Mouse (Mus musculus): Measurements from ENCODE around the gene Polr2f. TPM values are rescaled to one million over a fixed set of nuclear protein-coding genes. Genes with fewer than 3 reads are reported as not detected.

The Polr2f gene
- polyA plus RNA-seq, 1 experiment from 2014 or later, result 299 TPM

- H3K4me3 ChIP-seq (ENCODE audit: control insufficient read depth in 1 of 2, insufficient read depth in 1 of 2, low read depth in 1 of 2, low read length in 2 of 2), result no peak overlapping the region
- peak overlapping the region in 1 of 2 experiments; percentile 91; a peak in 2 of 4 replicates for H3K27ac ChIP-seq (replicated peaks in 1 of 2; ENCODE audit: control insufficient read depth in 1 of 2, insufficient read depth in 1 of 2, low read depth in 2 of 2, low read length in 2 of 2)
- WGBS, result 86% methylated on average over 4 of the region's 4 CpGs
- no peaks in the 10 kb centered on the region for H3K27me3 ChIP-seq (ENCODE audit: control insufficient read depth, insufficient read depth, low read length)
- peaks cover 99% of the 10 kb centered on the region for H3K36me3 ChIP-seq (ENCODE audit: control insufficient read depth, insufficient read depth, low read length)
- no peaks in the 10 kb centered on the region for H3K9me3 ChIP-seq (ENCODE audit: control insufficient read depth, low read length)
- no peak for ATAC-seq (ENCODE audit: insufficient number of reproducible peaks, insufficient read depth, low FRiP score, low read depth)
- peaks cover 12 to 19% of the 10 kb centered on the region in 2 experiments for H3K4me1 ChIP-seq (ENCODE audit: control insufficient read depth in 2 of 2, insufficient read depth in 2 of 2, low read length in 2 of 2)
- H3K9ac ChIP-seq (ENCODE audit: low read length), result peak overlapping the region; percentile 21; the same call in 1 of the 2 replicates
- no peak overlapping the region for H3K4me2 ChIP-seq (ENCODE audit: low read length)
Measured at GRCm38 (mm10) chr15:79122119-79122518, 18.7 kb upstream of the Polr2f start.

- ATAC-seq (ENCODE audit: insufficient number of reproducible peaks, insufficient read depth, low FRiP score, low read depth), result no peak
- no peak overlapping the region for H3K4me3 ChIP-seq (ENCODE audit: control insufficient read depth in 1 of 2, insufficient read depth in 1 of 2, low read depth in 1 of 2, low read length in 2 of 2)
- H3K4me2 ChIP-seq (ENCODE audit: low read length), result no peak overlapping the region
- H3K9me3 ChIP-seq (ENCODE audit: control insufficient read depth, low read length), result no peaks in the 10 kb centered on the region
- peaks cover 12 to 19% of the 10 kb centered on the region in 2 experiments for H3K4me1 ChIP-seq (ENCODE audit: control insufficient read depth in 2 of 2, insufficient read depth in 2 of 2, low read length in 2 of 2)
- 84% methylated on average over 13 of the region's 13 CpGs for WGBS
- H3K36me3 ChIP-seq (ENCODE audit: control insufficient read depth, insufficient read depth, low read length), result peaks cover 99% of the 10 kb centered on the region
- no peaks in the 10 kb centered on the region for H3K27me3 ChIP-seq (ENCODE audit: control insufficient read depth, insufficient read depth, low read length)
- H3K9ac ChIP-seq (ENCODE audit: low read length), result peak overlapping the region; percentile 21; the same call in 1 of the 2 replicates
- peak overlapping the region; percentile 88 to 91 for H3K27ac ChIP-seq (replicated peaks in 1 of 2; ENCODE audit: control insufficient read depth in 1 of 2, insufficient read depth in 1 of 2, low read depth in 2 of 2, low read length in 2 of 2)
Measured at GRCm38 (mm10) chr15:79122546-79122945, 18.3 kb upstream of the Polr2f start.

GRCm38 (mm10) chr15:79123751-79124150 lies 17.1 kb upstream of the Polr2f start:
- Histone ChIP-seq H3K9ac (ENCODE audit: low read length) (peak overlapping the region; percentile 58; the same call in 1 of the 2 replicates), H3K27ac (replicated peaks in 1 of 2; ENCODE audit: control insufficient read depth in 1 of 2, insufficient read depth in 1 of 2, low read depth in 2 of 2, low read length in 2 of 2) (peak overlapping the region; percentile 88 to 91), H3K27me3 (ENCODE audit: control insufficient read depth, insufficient read depth, low read length) (no peaks in the 10 kb centered on the region), H3K4me2 (ENCODE audit: low read length) (no peak overlapping the region), H3K4me1 (ENCODE audit: control insufficient read depth in 2 of 2, insufficient read depth in 2 of 2, low read length in 2 of 2) (peaks cover 12 to 19% of the 10 kb centered on the region in 2 experiments), H3K4me3 (ENCODE audit: control insufficient read depth in 1 of 2, insufficient read depth in 1 of 2, low read depth in 1 of 2, low read length in 2 of 2) (no peak overlapping the region), H3K9me3 (ENCODE audit: control insufficient read depth, low read length) (no peaks in the 10 kb centered on the region), H3K36me3 (ENCODE audit: control insufficient read depth, insufficient read depth, low read length) (peaks cover 99% of the 10 kb centered on the region)
- WGBS, result 32% methylated on average over 6 of the region's 6 CpGs
- ATAC-seq (ENCODE audit: insufficient number of reproducible peaks, insufficient read depth, low FRiP score, low read depth), result peak; percentile 75

- no peak for ATAC-seq (ENCODE audit: insufficient number of reproducible peaks, insufficient read depth, low FRiP score, low read depth)
- no peaks in the 10 kb centered on the region for H3K9me3 ChIP-seq (ENCODE audit: control insufficient read depth, low read length)
- peak overlapping the region; percentile 83 to 91 for H3K27ac ChIP-seq (replicated peaks in 1 of 2; ENCODE audit: control insufficient read depth in 1 of 2, insufficient read depth in 1 of 2, low read depth in 2 of 2, low read length in 2 of 2)
- no peak overlapping the region for H3K4me2 ChIP-seq (ENCODE audit: low read length)
- 71% methylated on average over 10 of the region's 10 CpGs for WGBS
- H3K36me3 ChIP-seq (ENCODE audit: control insufficient read depth, insufficient read depth, low read length), result peaks cover 98% of the 10 kb centered on the region
- no peak overlapping the region for H3K4me3 ChIP-seq (ENCODE audit: control insufficient read depth in 1 of 2, insufficient read depth in 1 of 2, low read depth in 1 of 2, low read length in 2 of 2)
- peak overlapping the region; percentile 58 for H3K9ac ChIP-seq (ENCODE audit: low read length)
- H3K4me1 ChIP-seq (ENCODE audit: control insufficient read depth in 2 of 2, insufficient read depth in 2 of 2, low read length in 2 of 2), result peaks cover 12 to 19% of the 10 kb centered on the region in 2 experiments
- no peaks in the 10 kb centered on the region for H3K27me3 ChIP-seq (ENCODE audit: control insufficient read depth, insufficient read depth, low read length)
Measured at GRCm38 (mm10) chr15:79124331-79124875, 16.4 kb upstream of the Polr2f start.

- Histone ChIP-seq H3K27ac (replicated peaks in 1 of 2; ENCODE audit: control insufficient read depth in 1 of 2, insufficient read depth in 1 of 2, low read depth in 2 of 2, low read length in 2 of 2) (no peak overlapping the region), H3K36me3 (ENCODE audit: control insufficient read depth, insufficient read depth, low read length) (peaks cover 98% of the 10 kb centered on the region), H3K27me3 (ENCODE audit: control insufficient read depth, insufficient read depth, low read length) (no peaks in the 10 kb centered on the region), H3K4me2 (ENCODE audit: low read length) (no peak overlapping the region), H3K4me3 (ENCODE audit: control insufficient read depth in 1 of 2, insufficient read depth in 1 of 2, low read depth in 1 of 2, low read length in 2 of 2) (no peak overlapping the region), H3K9me3 (ENCODE audit: control insufficient read depth, low read length) (no peaks in the 10 kb centered on the region), H3K9ac (ENCODE audit: low read length) (no peak overlapping the region), H3K4me1 (ENCODE audit: control insufficient read depth in 2 of 2, insufficient read depth in 2 of 2, low read length in 2 of 2) (peaks cover 18 to 19% of the 10 kb centered on the region in 2 experiments)
- ATAC-seq (ENCODE audit: insufficient number of reproducible peaks, insufficient read depth, low FRiP score, low read depth), result no peak
- WGBS, result 81% methylated on average over 13 of the region's 13 CpGs
Measured at GRCm38 (mm10) chr15:79126217-79126932, 14.4 kb upstream of the Polr2f start.

GRCm38 (mm10) chr15:79127101-79127500 lies 13.7 kb upstream of the Polr2f start:
- Histone ChIP-seq H3K4me2 (ENCODE audit: low read length) (no peak overlapping the region), H3K9me3 (ENCODE audit: control insufficient read depth, low read length) (no peaks in the 10 kb centered on the region), H3K4me1 (ENCODE audit: control insufficient read depth in 2 of 2, insufficient read depth in 2 of 2, low read length in 2 of 2) (peaks cover 18 to 19% of the 10 kb centered on the region in 2 experiments), H3K4me3 (ENCODE audit: control insufficient read depth in 1 of 2, insufficient read depth in 1 of 2, low read depth in 1 of 2, low read length in 2 of 2) (no peak overlapping the region), H3K27ac (replicated peaks in 1 of 2; ENCODE audit: control insufficient read depth in 1 of 2, insufficient read depth in 1 of 2, low read depth in 2 of 2, low read length in 2 of 2) (no peak overlapping the region), H3K36me3 (ENCODE audit: control insufficient read depth, insufficient read depth, low read length) (peaks cover 98% of the 10 kb centered on the region), H3K9ac (ENCODE audit: low read length) (no peak overlapping the region), H3K27me3 (ENCODE audit: control insufficient read depth, insufficient read depth, low read length) (no peaks in the 10 kb centered on the region)
- no peak for ATAC-seq (ENCODE audit: insufficient number of reproducible peaks, insufficient read depth, low FRiP score, low read depth)
- 93% methylated on average over 12 of the region's 12 CpGs for WGBS

- Histone ChIP-seq H3K27me3 (ENCODE audit: control insufficient read depth, insufficient read depth, low read length) (no peaks in the 10 kb centered on the region), H3K4me1 (ENCODE audit: control insufficient read depth in 2 of 2, insufficient read depth in 2 of 2, low read length in 2 of 2) (peaks cover 14 to 15% of the 10 kb centered on the region in 2 experiments), H3K4me2 (ENCODE audit: low read length) (no peak overlapping the region), H3K36me3 (ENCODE audit: control insufficient read depth, insufficient read depth, low read length) (peaks cover 98% of the 10 kb centered on the region), H3K4me3 (ENCODE audit: control insufficient read depth in 1 of 2, insufficient read depth in 1 of 2, low read depth in 1 of 2, low read length in 2 of 2) (no peak overlapping the region), H3K27ac (replicated peaks in 1 of 2; ENCODE audit: control insufficient read depth in 1 of 2, insufficient read depth in 1 of 2, low read depth in 2 of 2, low read length in 2 of 2) (no peak overlapping the region), H3K9me3 (ENCODE audit: control insufficient read depth, low read length) (no peaks in the 10 kb centered on the region), H3K9ac (ENCODE audit: low read length) (no peak overlapping the region)
- no peak for ATAC-seq (ENCODE audit: insufficient number of reproducible peaks, insufficient read depth, low FRiP score, low read depth)
- WGBS, result 89% methylated on average over 5 of the region's 5 CpGs
Measured at GRCm38 (mm10) chr15:79128208-79128607, 12.6 kb upstream of the Polr2f start.

All from heart, embryonic 14.5 days (tissue).